Mouse (Mus musculus): ENCODE results near the gene Tox2. TPM values are rescaled to one million over a fixed set of nuclear protein-coding genes. Genes with fewer than 3 reads are reported as not detected.

The Tox2 gene
- polyA plus RNA-seq, 1 experiment = 28.1 TPM

DNA sequence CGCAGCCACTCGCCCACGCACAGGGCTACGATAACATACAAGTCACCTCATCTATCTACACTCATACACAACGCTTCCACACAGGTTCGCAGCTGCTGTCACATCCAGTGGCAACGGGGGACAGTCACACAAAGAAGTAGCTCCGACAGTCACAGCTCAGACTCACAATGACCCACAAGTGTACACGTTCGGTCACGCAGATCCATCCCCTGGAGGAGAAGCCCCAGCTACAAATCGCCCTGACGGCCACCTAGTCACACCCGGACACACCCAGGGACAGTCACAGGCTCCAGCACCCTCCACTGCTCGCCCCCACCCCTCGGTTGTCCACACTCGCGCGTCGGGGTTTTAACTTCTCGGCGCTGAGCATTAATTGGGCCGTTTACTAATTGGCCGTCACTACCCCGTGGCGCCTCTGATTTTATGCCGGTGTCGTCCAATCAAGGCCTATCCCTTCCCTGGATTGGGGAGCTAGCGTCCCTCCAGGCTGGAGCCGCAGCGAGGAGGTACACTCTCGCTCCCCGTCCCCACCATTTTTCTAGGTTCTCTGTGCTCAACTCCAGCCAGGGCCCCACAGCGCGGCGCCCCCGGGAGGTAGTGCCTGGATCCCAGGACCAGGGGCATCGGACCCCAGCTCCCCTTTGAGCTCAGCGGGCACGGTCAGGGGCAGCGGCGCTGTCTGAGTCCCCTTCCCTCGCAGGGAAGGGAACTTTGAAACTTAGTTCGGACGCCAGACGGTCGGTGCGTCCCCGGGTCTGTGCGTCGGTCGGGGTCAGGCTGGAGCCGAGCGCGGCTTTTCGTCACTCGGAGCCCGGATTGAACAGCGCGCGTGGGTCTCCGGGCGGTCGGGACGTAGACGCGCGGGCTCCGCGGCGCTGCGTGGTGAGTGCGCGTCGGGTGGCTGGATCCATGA is 966 bp downstream of the Tox2 start:
- TF ChIP-seq POLR2A (IDR thresholded peaks at IDR 0.05; ENCODE audit: extremely low read depth, insufficient read depth, low read length) = no peak
- Histone ChIP-seq H3K4me1 (ENCODE audit: control insufficient read depth, insufficient read depth, low read length) (no peaks in the 10 kb centered on the region), H3K27ac (ENCODE audit: insufficient read depth, low read length) (peak overlapping the region; percentile 70), H3K4me3 (ENCODE audit: insufficient read depth, low read length) (peak overlapping the region; percentile 17)

- Histone ChIP-seq H3K4me3 (ENCODE audit: insufficient read depth, low read length) (peak overlapping the region; percentile 17), H3K4me1 (ENCODE audit: control insufficient read depth, insufficient read depth, low read length) (no peaks in the 10 kb centered on the region), H3K27ac (ENCODE audit: insufficient read depth, low read length) (peak overlapping the region; percentile 70)
- TF ChIP-seq POLR2A (IDR thresholded peaks at IDR 0.05; ENCODE audit: extremely low read depth, insufficient read depth, low read length) = no peak
These were observed 1.8 kb downstream of the Tox2 start for GRCm38 (mm10) chr2:163204548-163205261.

- no peak for TF ChIP-seq CTCF (IDR thresholded peaks at IDR 0.05; ENCODE audit: extremely low read depth, insufficient read depth, low read length)
- TF ChIP-seq POLR2A (IDR thresholded peaks at IDR 0.05; ENCODE audit: extremely low read depth, insufficient read depth, low read length) = no peak
- Histone ChIP-seq H3K27ac (ENCODE audit: insufficient read depth, low read length) (no peak overlapping the region), H3K4me1 (ENCODE audit: control insufficient read depth, insufficient read depth, low read length) (no peaks in the 10 kb centered on the region), H3K4me3 (ENCODE audit: insufficient read depth, low read length) (peak overlapping the region; percentile 17; the same call in 1 of the 2 replicates)
These were observed 2.3 kb downstream of the Tox2 start for GRCm38 (mm10) chr2:163205262-163205647.

GRCm38 (mm10) chr2:163205737-163206490 is 3.0 kb downstream of the Tox2 start:
- Histone ChIP-seq H3K4me1 (ENCODE audit: control insufficient read depth, insufficient read depth, low read length) (no peaks in the 10 kb centered on the region), H3K27ac (ENCODE audit: insufficient read depth, low read length) (no peak overlapping the region), H3K4me3 (ENCODE audit: insufficient read depth, low read length) (peak overlapping the region; percentile 17; the same call in 1 of the 2 replicates)
- no peak for TF ChIP-seq CTCF (IDR thresholded peaks at IDR 0.05; ENCODE audit: extremely low read depth, insufficient read depth, low read length)

DNA sequence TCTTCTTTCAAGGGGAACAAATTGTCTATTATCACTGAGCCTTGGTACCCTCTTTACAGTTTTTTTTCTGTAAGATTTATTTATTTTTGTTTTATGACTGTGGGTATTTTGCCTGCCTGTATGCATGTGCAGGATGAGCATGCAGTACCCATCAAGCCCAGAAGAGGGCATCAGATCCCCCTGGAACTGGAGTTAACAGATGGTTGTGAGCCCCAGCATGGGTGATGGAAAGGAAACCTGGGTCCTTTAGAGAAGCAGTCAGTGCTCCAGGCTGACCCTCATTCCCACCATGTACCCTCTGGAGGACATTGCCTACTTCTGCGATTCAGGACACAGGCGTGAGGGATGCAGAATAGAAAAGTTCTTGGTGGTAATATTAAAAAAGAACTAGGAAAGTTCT is 4.4 kb downstream of the Tox2 start:
- Histone ChIP-seq H3K4me3 (ENCODE audit: insufficient read depth, low read length) (no peak overlapping the region), H3K27ac (ENCODE audit: insufficient read depth, low read length) (no peak overlapping the region), H3K4me1 (ENCODE audit: control insufficient read depth, insufficient read depth, low read length) (no peaks in the 10 kb centered on the region)
- peak; percentile 33; the same call in 1 of the 2 replicates for TF ChIP-seq CTCF (IDR thresholded peaks at IDR 0.05; ENCODE audit: extremely low read depth, insufficient read depth, low read length)
- TF ChIP-seq POLR2A (IDR thresholded peaks at IDR 0.05; ENCODE audit: extremely low read depth, insufficient read depth, low read length) = no peak

DNA sequence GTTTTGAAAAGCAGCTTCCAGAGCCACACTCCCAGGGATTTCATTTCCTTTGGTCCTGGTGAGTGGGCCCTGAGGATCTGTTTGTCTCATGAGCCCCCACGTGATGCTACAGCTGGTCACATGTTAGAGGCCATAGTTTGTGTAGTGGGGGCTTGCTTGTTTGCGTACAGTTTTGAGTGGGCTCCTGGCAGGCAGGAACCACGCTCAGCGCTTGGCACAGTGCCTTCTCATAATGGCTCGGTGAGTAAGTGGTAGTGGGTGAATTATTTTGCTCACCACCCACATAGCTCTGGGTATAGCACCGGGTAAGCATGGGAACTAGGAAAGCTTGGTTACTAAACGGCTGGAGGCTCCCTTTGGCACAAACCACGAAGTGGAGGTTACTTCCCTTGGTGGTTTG is 6.2 kb downstream of the Tox2 start:
- no peak overlapping the region for H3K27ac ChIP-seq (ENCODE audit: insufficient read depth, low read length)
- no peaks in the 10 kb centered on the region for H3K4me1 ChIP-seq (ENCODE audit: control insufficient read depth, insufficient read depth, low read length)
- TF ChIP-seq POLR2A (IDR thresholded peaks at IDR 0.05; ENCODE audit: extremely low read depth, insufficient read depth, low read length) (no peak), CTCF (IDR thresholded peaks at IDR 0.05; ENCODE audit: extremely low read depth, insufficient read depth, low read length) (no peak)
- H3K4me3 ChIP-seq (ENCODE audit: insufficient read depth, low read length) = no peak overlapping the region

DNA sequence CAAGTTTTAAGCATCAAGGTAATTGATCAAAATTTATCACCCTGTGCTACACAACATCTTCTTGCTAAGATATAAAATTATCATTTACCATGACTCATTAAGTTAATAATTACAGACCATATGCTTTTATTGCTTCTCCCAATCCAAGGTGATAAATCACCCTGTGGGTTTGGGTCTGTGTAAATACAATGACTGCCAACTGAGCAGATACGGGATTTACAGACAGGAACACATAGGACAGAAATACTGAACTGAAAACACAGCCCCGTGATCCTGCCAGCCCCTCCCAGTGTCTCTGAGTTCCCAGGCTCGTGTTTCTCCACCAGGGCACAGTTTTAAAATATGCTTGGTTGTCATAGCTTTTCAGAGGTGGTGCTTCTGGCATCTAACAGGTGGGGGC is 10.2 kb downstream of the Tox2 start:
- TF ChIP-seq POLR2A (IDR thresholded peaks at IDR 0.05; ENCODE audit: extremely low read depth, insufficient read depth, low read length) (no peak), CTCF (IDR thresholded peaks at IDR 0.05; ENCODE audit: extremely low read depth, insufficient read depth, low read length) (no peak)
- H3K27ac ChIP-seq (ENCODE audit: insufficient read depth, low read length) = no peak overlapping the region
- H3K4me3 ChIP-seq (ENCODE audit: insufficient read depth, low read length) = no peak overlapping the region
- no peaks in the 10 kb centered on the region for H3K4me1 ChIP-seq (ENCODE audit: control insufficient read depth, insufficient read depth, low read length)

DNA sequence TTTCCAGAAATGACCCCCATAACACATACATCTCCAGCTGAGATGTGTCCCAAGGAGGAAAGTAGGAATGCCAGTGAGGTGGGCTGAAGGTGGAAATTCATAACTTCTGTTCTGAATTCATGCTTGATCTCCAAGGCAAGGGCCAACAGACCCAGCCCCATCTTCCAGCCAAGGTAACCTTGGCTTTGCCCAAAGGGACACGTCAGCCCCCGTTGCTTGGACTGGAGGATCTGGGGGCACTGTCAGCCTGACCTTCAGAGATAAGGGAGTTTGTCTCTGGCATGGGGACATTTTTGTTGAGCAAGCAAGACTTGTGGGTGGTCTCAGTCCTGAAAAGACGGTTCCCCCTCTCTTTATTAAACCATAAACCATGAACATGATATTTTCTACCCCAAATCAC is 15.2 kb downstream of the Tox2 start:
- Histone ChIP-seq H3K27ac (ENCODE audit: insufficient read depth, low read length) (no peak overlapping the region), H3K4me3 (ENCODE audit: insufficient read depth, low read length) (no peak overlapping the region), H3K4me1 (ENCODE audit: control insufficient read depth, insufficient read depth, low read length) (no peaks in the 10 kb centered on the region)
- no peak for TF ChIP-seq POLR2A (IDR thresholded peaks at IDR 0.05; ENCODE audit: extremely low read depth, insufficient read depth, low read length)
- no peak for TF ChIP-seq CTCF (IDR thresholded peaks at IDR 0.05; ENCODE audit: extremely low read depth, insufficient read depth, low read length)

GRCm38 (mm10) chr2:163218571-163218970 is 15.6 kb downstream of the Tox2 start:
- Histone ChIP-seq H3K27ac (ENCODE audit: insufficient read depth, low read length) (no peak overlapping the region), H3K4me3 (ENCODE audit: insufficient read depth, low read length) (no peak overlapping the region)
- TF ChIP-seq POLR2A (IDR thresholded peaks at IDR 0.05; ENCODE audit: extremely low read depth, insufficient read depth, low read length) (no peak), CTCF (IDR thresholded peaks at IDR 0.05; ENCODE audit: extremely low read depth, insufficient read depth, low read length) (no peak)

More at GRCm38 (mm10) chr2:163218571-163218970, 15.6 kb downstream of the Tox2 start:
- no peaks in the 10 kb centered on the region for H3K4me1 ChIP-seq (ENCODE audit: control insufficient read depth, insufficient read depth, low read length)
